Mouse (Mus musculus): ENCODE data around the gene Gm10961.

GRCm38 (mm10) chr3:107609376-107609775 is 21.7 kb upstream of the Gm10961 start:
- TF ChIP-seq POLR2A (IDR thresholded peaks at IDR 0.05; ENCODE audit: insufficient read depth, low read depth, low read length) = no peak
- no peak for TF ChIP-seq CTCF (IDR thresholded peaks at IDR 0.05; ENCODE audit: insufficient read depth, low read depth, low read length)

Measured in olfactory bulb, adult 2 months (tissue).